Mouse (Mus musculus): ENCODE results near the gene Pcif1. TPM values are rescaled to one million over a fixed set of nuclear protein-coding genes. Genes with fewer than 3 reads are reported as not detected.
A peak's percentile ranks its signal among the peaks of the same experiment; 100 is the strongest.
"Not testable (repeated sequence)": the region's sequence is repeated elsewhere in the genome, so short reads cannot be mapped to it uniquely, and the experiment has no call there.

Pcif1 gene
- total and polyA plus RNA-seq, 2 experiments from 2014 or later: 77.2 to 94.6 TPM

DNA sequence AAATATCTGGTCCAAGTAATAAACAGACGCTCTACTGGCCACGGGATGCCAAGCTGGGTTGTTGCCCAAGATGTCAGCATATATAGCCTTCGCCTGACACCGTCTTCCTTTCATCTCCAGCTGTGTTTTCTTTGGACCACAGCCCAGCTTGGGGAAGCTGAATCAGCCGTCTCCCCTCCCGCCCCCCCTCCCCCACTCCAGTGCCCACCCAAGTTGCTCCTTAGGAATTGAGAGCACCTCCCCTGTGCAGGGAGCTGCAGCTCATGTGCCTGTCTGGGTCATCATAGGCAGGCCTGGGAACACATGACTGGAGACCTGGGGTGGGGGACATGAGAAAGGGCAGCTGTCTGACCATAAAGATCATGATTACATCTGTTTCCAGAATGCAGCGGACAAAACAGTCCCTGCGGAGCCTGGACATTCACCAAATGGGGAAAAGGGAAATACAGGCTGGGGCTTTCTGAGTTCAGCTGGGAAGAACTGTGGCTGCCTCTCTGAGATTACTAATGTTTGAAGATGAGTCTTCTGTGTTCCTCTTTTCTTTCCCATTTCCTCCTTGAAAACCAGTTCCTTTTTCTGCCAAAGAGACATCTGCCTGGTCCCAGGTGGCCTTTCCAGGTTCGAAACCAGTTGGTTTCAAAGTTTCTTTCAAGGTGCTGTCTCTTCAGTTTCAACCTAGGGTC is 16.8 kb upstream of the Pcif1 start:
- Histone ChIP-seq H3K36me3 (ENCODE audit: insufficient read depth, low read length) (no peaks in the 10 kb centered on the region), H3K4me2 (ENCODE audit: low read depth, low read length, poor library complexity, severe bottlenecking) (no peak overlapping the region), H3K4me3 (ENCODE audit: low read depth, low read length) (no peak overlapping the region), H3K9me3 (ENCODE audit: low read length) (no peaks in the 10 kb centered on the region), H3K27ac (ENCODE audit: low read depth, low read length) (0 out of 2 replicates have a peak overlapping the region, but pooled peaks have one; percentile 18), H3K4me1 (ENCODE audit: insufficient read depth, low read length) (0 out of 2 replicates have a peak, but pooled peaks cover 1% of the 10 kb centered on the region), H3K27me3 (ENCODE audit: insufficient read depth, low read length) (peaks cover 15% of the 10 kb centered on the region), H3K9ac (replicated peaks; ENCODE audit: low read length, poor library complexity, severe bottlenecking) (no peak overlapping the region)
- 38% methylated on average over 9 of the region's 9 CpGs for WGBS
- ATAC-seq (ENCODE audit: low FRiP score) (peak; percentile 62; the same call in 1 of the 2 replicates), DNase-seq (ENCODE audit: low spot score) (peak; percentile 84)
- TF ChIP-seq CTCF (IDR thresholded peaks at IDR 0.05): no peak

DNA sequence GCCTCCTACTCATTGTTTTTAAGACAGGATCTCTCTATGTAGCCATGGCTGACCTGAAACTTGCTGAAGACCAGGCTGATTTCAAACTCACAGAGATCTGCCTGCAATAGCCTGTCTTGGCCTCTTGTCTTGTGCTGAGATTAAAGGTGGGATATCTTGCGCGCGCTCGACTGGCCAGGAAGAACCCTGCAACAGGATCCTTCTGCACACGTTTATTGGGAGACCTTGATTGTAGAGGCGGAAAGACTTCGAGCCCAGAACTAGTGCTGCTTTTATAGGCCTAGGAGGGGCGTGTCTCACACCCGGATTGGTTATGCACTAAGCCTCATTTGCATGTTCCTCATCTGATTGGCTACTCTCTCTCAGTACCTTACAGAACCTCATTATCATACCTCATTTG is 15.7 kb upstream of the Pcif1 start:
- H3K9me3 ChIP-seq (ENCODE audit: low read length); DNase-seq (ENCODE audit: low spot score); H3K4me3 ChIP-seq (ENCODE audit: low read depth, low read length); H3K4me2 ChIP-seq (ENCODE audit: low read depth, low read length, poor library complexity, severe bottlenecking); H3K4me1 ChIP-seq (ENCODE audit: insufficient read depth, low read length); ATAC-seq (ENCODE audit: low FRiP score); H3K36me3 ChIP-seq (ENCODE audit: insufficient read depth, low read length); H3K27ac ChIP-seq (ENCODE audit: low read depth, low read length); H3K27me3 ChIP-seq (ENCODE audit: insufficient read depth, low read length); H3K9ac ChIP-seq (replicated peaks; ENCODE audit: low read length, poor library complexity, severe bottlenecking): not testable (repeated sequence)
- WGBS: 92% methylated on average over 7 of the region's 9 CpGs

DNA sequence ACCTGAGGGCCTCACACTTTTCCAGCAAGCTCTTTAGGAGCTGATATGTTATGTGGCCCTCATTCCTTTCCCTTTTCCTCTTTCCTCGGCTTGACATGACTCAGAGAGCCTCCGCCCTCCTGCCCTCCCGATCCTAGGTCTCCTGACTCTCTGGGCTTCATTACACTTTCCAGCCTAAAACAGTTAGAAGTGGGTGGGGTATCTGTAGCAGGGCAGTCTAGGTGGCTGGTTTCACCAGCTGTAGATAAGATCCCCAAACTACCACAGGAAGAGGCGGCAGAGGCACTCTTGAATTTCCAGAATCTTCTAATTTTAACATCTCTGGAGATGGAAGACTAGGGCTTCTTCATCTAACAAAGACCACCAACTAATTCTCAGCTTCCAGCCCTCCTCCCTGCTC is 14.5 kb upstream of the Pcif1 start:
- Histone ChIP-seq H3K4me2 (ENCODE audit: low read depth, low read length, poor library complexity, severe bottlenecking) (no peak overlapping the region), H3K9ac (replicated peaks; ENCODE audit: low read length, poor library complexity, severe bottlenecking) (no peak overlapping the region), H3K4me1 (ENCODE audit: insufficient read depth, low read length) (no peaks in the 10 kb centered on the region), H3K27me3 (ENCODE audit: insufficient read depth, low read length) (no peaks in the 10 kb centered on the region), H3K9me3 (ENCODE audit: low read length) (no peaks in the 10 kb centered on the region), H3K27ac (ENCODE audit: low read depth, low read length) (no peak overlapping the region), H3K4me3 (ENCODE audit: low read depth, low read length) (no peak overlapping the region), H3K36me3 (ENCODE audit: insufficient read depth, low read length) (no peaks in the 10 kb centered on the region)
- DNase-seq (ENCODE audit: low spot score) (no peak), ATAC-seq (ENCODE audit: low FRiP score) (no peak)
- TF ChIP-seq CTCF (IDR thresholded peaks at IDR 0.05): no peak
- WGBS: 90% methylated on average over 4 of the region's 4 CpGs

DNA sequence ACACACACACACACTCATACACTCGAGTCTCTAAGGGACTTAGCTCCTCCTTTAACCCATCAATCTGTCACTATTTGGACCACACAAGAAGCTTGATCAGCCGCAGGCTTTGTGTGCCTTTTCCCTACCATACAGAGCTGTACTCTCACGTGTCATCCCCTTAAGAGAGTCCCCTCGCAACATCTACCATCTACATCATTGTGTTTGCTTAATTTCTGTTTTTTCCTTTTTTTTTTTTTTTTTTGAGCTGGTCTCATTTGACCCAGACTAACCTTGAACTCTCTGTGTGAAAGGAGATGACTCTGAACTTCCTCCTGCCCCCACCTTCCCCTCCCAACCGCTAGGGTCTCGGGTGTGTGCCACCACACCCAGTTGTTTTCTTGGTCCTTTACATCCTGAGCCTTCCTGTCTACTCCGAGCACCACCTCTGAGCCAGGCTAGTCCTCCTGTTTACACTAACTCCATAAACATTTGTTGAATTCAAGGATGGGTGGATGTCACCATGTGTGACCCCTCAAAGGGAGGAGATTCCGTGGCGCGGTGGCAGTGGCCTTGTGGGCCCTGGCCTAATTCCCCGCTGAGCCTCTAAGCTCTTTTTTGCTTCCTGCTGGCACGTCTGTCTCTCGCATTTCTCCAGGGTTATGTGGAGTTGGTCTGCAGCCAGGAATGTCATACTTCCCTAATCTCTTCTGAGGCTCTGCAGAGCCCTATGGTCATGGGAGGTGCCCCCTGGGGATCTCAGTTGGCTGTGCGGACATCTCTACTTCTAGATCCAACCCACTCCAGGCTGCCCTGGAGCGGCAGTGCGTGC is 12.2 kb upstream of the Pcif1 start:
- H3K36me3 ChIP-seq (ENCODE audit: insufficient read depth, low read length): no peaks in the 10 kb centered on the region
- H3K27me3 ChIP-seq (ENCODE audit: insufficient read depth, low read length): no peaks in the 10 kb centered on the region
- DNase-seq (ENCODE audit: low spot score) (no peak), ATAC-seq (ENCODE audit: low FRiP score) (no peak)
- H3K4me1 ChIP-seq (ENCODE audit: insufficient read depth, low read length): no peaks in the 10 kb centered on the region
- no peaks in the 10 kb centered on the region for H3K9me3 ChIP-seq (ENCODE audit: low read length)
- no peak overlapping the region for H3K4me3 ChIP-seq (ENCODE audit: low read depth, low read length)
- no peak overlapping the region for H3K9ac ChIP-seq (replicated peaks; ENCODE audit: low read length, poor library complexity, severe bottlenecking)
- TF ChIP-seq CTCF (IDR thresholded peaks at IDR 0.05): no peak
- WGBS: 63% methylated on average over 16 of the region's 16 CpGs
- H3K27ac ChIP-seq (ENCODE audit: low read depth, low read length): no peak overlapping the region
- no peak overlapping the region for H3K4me2 ChIP-seq (ENCODE audit: low read depth, low read length, poor library complexity, severe bottlenecking)

DNA sequence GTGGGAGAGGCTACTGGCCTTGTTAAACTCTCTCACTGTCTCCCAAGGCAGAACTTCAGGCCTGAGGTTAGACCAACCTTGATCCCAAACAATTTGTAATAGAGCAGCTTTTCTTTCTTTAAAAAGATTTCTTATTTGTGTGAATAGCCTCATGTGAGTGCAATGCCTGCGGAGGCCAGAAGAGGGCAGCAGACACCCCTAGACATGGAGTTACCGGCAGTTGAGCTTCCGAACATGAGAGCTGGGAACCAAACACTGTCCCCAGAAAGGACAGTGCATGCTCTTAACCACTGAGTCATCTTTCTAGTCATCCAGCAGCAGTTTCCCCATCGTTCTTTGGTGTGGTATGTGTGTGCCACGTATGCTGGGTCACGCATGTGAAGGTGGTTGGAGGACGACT is 11.5 kb upstream of the Pcif1 start:
- no peak overlapping the region for H3K27ac ChIP-seq (ENCODE audit: low read depth, low read length)
- H3K9me3 ChIP-seq (ENCODE audit: low read length): no peaks in the 10 kb centered on the region
- 95% methylated on average over 7 of the region's 7 CpGs for WGBS
- no peaks in the 10 kb centered on the region for H3K36me3 ChIP-seq (ENCODE audit: insufficient read depth, low read length)
- no peaks in the 10 kb centered on the region for H3K27me3 ChIP-seq (ENCODE audit: insufficient read depth, low read length)
- ATAC-seq (ENCODE audit: low FRiP score) (no peak), DNase-seq (ENCODE audit: low spot score) (no peak)
- H3K4me3 ChIP-seq (ENCODE audit: low read depth, low read length): no peak overlapping the region
- no peaks in the 10 kb centered on the region for H3K4me1 ChIP-seq (ENCODE audit: insufficient read depth, low read length)
- H3K4me2 ChIP-seq (ENCODE audit: low read depth, low read length, poor library complexity, severe bottlenecking): no peak overlapping the region
- no peak overlapping the region for H3K9ac ChIP-seq (replicated peaks; ENCODE audit: low read length, poor library complexity, severe bottlenecking)
- TF ChIP-seq CTCF (IDR thresholded peaks at IDR 0.05): peak; percentile 50

DNA sequence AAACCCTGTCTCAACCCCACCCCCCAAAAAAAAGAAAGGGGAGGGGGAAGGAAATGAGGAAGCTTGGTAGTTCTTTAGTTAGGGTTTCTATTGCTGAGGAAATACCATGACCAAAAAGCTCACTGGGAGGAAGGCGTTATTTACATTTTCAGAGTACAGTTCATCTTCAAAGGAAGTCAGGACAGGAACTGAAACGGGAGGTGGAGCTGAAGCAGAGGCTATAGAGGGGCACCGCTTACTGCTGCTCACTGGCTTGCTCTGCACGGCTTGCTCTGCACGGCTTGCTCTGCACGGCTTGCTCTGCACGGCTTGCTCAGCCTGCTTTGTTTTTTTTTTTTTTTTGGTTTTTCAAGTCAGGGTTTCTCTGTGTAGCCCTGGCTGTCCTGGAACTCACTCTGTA is 10.6 kb upstream of the Pcif1 start:
- ATAC-seq (ENCODE audit: low FRiP score): no peak
- TF ChIP-seq CTCF (IDR thresholded peaks at IDR 0.05): no peak
- no peaks in the 10 kb centered on the region for H3K9me3 ChIP-seq (ENCODE audit: low read length)

More for the DNA sequence above, 10.6 kb upstream of the Pcif1 start:
- Histone ChIP-seq H3K4me1 (ENCODE audit: insufficient read depth, low read length) (no peaks in the 10 kb centered on the region), H3K4me3 (ENCODE audit: low read depth, low read length) (no peak overlapping the region), H3K27ac (ENCODE audit: low read depth, low read length) (no peak overlapping the region), H3K36me3 (ENCODE audit: insufficient read depth, low read length) (no peaks in the 10 kb centered on the region), H3K27me3 (ENCODE audit: insufficient read depth, low read length) (no peaks in the 10 kb centered on the region), H3K4me2 (ENCODE audit: low read depth, low read length, poor library complexity, severe bottlenecking) (no peak overlapping the region), H3K9ac (replicated peaks; ENCODE audit: low read length, poor library complexity, severe bottlenecking) (no peak overlapping the region)
- no peak for DNase-seq (ENCODE audit: low spot score)
- WGBS: 72% methylated on average over 7 of the region's 7 CpGs

All from midbrain, postnatal 0 days (tissue).